Mouse (Mus musculus) heart, embryonic 14.5 days (tissue): ENCODE data around the gene Rbm26. TPM values are rescaled to one million over a fixed set of nuclear protein-coding genes. Genes with fewer than 3 reads are reported as not detected.

Experiments used
- ATAC-seq: fragments of 200-750 bp; cut with Nextera tagmentation; 2 replicates; pipeline ENCODE4 v1.8.0; 2017; ENCODE audit warnings: low read depth, moderate TSS enrichment; ENCODE audit not compliant: insufficient number of reproducible peaks, insufficient read depth, low FRiP score
- H3K27ac ChIP-seq, 2 experiments: fragments of 200-500 bp in 1 of 2; fragments of 300-500 bp in 1 of 2; sonication (generic) in 1 of 2; replicated peaks in 1 of 2; 2 replicates each; pipeline ENCODE4 v1.5.1; 2012 to 2014; ENCODE audit warnings: low read depth in 2 of 2, low read length in 2 of 2, control low read depth in 1 of 2, mild to moderate bottlenecking in 1 of 2, mixed read lengths in 1 of 2; ENCODE audit not compliant: control insufficient read depth in 1 of 2, insufficient read depth in 1 of 2
- H3K27me3 ChIP-seq: fragments of 300-500 bp; sonication (generic); 2 replicates; pipeline ENCODE4 v1.6.1; 2014; ENCODE audit warnings: mild to moderate bottlenecking, low read length, control low read depth; ENCODE audit not compliant: control insufficient read depth, insufficient read depth
- H3K36me3 ChIP-seq: fragments of 300-500 bp; sonication (generic); 2 replicates; pipeline ENCODE4 v1.6.1; 2014; ENCODE audit warnings: mild to moderate bottlenecking, control low read depth, low read length, mixed read lengths; ENCODE audit not compliant: control insufficient read depth, insufficient read depth
- H3K4me1 ChIP-seq, 2 experiments: fragments of 200-500 bp in 1 of 2; fragments of 300-500 bp in 1 of 2; sonication (generic) in 1 of 2; 2 replicates each; pipeline ENCODE4 v1.6.1; 2012 to 2014; ENCODE audit warnings: low read length in 2 of 2, control low read depth in 1 of 2, mixed read lengths in 1 of 2; ENCODE audit not compliant: control insufficient read depth in 2 of 2, insufficient read depth in 2 of 2
- H3K4me2 ChIP-seq: fragments of 300-500 bp; sonication (generic); 2 replicates; pipeline ENCODE4 v1.6.1; 2014; ENCODE audit warnings: mild to moderate bottlenecking, low read length
- H3K4me3 ChIP-seq, 2 experiments: fragments of 200-500 bp in 1 of 2; fragments of 300-500 bp in 1 of 2; sonication (generic) in 1 of 2; 2 replicates each; pipeline ENCODE4 v1.5.1; 2012 to 2014; ENCODE audit warnings: low read length in 2 of 2, mild to moderate bottlenecking in 2 of 2, control low read depth in 1 of 2, low read depth in 1 of 2, moderate library complexity in 1 of 2; ENCODE audit not compliant: control insufficient read depth in 1 of 2, insufficient read depth in 1 of 2
- H3K9ac ChIP-seq: fragments of 300-500 bp; sonication (generic); 2 replicates; pipeline ENCODE4 v1.6.1; 2014; ENCODE audit warnings: mild to moderate bottlenecking, low read length
- H3K9me3 ChIP-seq: fragments of 300-500 bp; sonication (generic); 2 replicates; pipeline ENCODE4 v1.6.1; 2016; ENCODE audit warnings: low read length, control low read depth; ENCODE audit not compliant: control insufficient read depth
- WGBS: fragments of 180-500 bp; shearing (Covaris S2); extraction: QIAGEN DNeasy Blood & Tissue Kit; methylation state at CpG from one replicate; pipeline ENCODE4 v1.1.7; 2014; 5-methylcytosine and 5-hydroxymethylcytosine counted together
- polyA plus RNA-seq: library from polyadenylated mRNA; unstranded; fragments of >200 nt; fragmentation: Nextera tagmentation; extraction: Ambion mirVana; gene quantifications from 2 replicates; pipeline ENCODE4 v1.2.1, GENCODE M21; 2014

The Rbm26 gene
- polyA plus RNA-seq, 1 experiment from 2014 or later, result 25.9 TPM

GRCm38 (mm10) chr14:105085332-105085993, 91.7 kb downstream of the Rbm26 start:
- peak; percentile 61 for ATAC-seq
- no peaks in the 10 kb centered on the region for H3K27me3 ChIP-seq
- WGBS, result 28% methylated on average over 7 of the region's 7 CpGs
- no peak overlapping the region; a peak in 1 of 4 replicates for H3K27ac ChIP-seq
- no peak overlapping the region for H3K9ac ChIP-seq
- no peaks in the 10 kb centered on the region for H3K36me3 ChIP-seq
- H3K4me1 ChIP-seq, result peaks cover 2 to 13% of the 10 kb centered on the region in 2 experiments
- H3K4me3 ChIP-seq, result no peak overlapping the region
- H3K4me2 ChIP-seq, result peak overlapping the region; percentile 23; the same call in 1 of the 2 replicates
- no peaks in the 10 kb centered on the region for H3K9me3 ChIP-seq

- ATAC-seq, result no peak
- no peak overlapping the region for H3K4me3 ChIP-seq
- no peak overlapping the region for H3K27ac ChIP-seq
- H3K9ac ChIP-seq, result no peak overlapping the region
- no peaks in the 10 kb centered on the region for H3K9me3 ChIP-seq
- H3K27me3 ChIP-seq, result no peaks in the 10 kb centered on the region
- WGBS, result 41% methylated on average over 8 of the region's 8 CpGs
- peak overlapping the region; percentile 23; the same call in 1 of the 2 replicates for H3K4me2 ChIP-seq
- peaks cover 2 to 13% of the 10 kb centered on the region in 2 experiments for H3K4me1 ChIP-seq
- H3K36me3 ChIP-seq, result no peaks in the 10 kb centered on the region
Measured at GRCm38 (mm10) chr14:105084757-105085330, 92.3 kb downstream of the Rbm26 start.

- H3K36me3 ChIP-seq, result no peaks in the 10 kb centered on the region
- H3K9me3 ChIP-seq, result no peaks in the 10 kb centered on the region
- WGBS, result 88% methylated on average over 11 of the region's 11 CpGs
- peaks cover 2 to 13% of the 10 kb centered on the region in 2 experiments for H3K4me1 ChIP-seq
- no peak overlapping the region for H3K4me3 ChIP-seq
- ATAC-seq, result no peak
- no peak overlapping the region for H3K9ac ChIP-seq
- no peak overlapping the region for H3K4me2 ChIP-seq
- H3K27me3 ChIP-seq, result no peaks in the 10 kb centered on the region
- H3K27ac ChIP-seq, result no peak overlapping the region
Measured at GRCm38 (mm10) chr14:105084106-105084505, 93.0 kb downstream of the Rbm26 start.

GRCm38 (mm10) chr14:105074776-105075175, 102.4 kb downstream of the Rbm26 start:
- no peak overlapping the region for H3K4me2 ChIP-seq
- no peaks in the 10 kb centered on the region for H3K27me3 ChIP-seq
- WGBS, result 91% methylated on average over 2 of the region's 2 CpGs
- no peaks in the 10 kb centered on the region for H3K4me1 ChIP-seq
- H3K27ac ChIP-seq, result no peak overlapping the region
- H3K4me3 ChIP-seq, result no peak overlapping the region
- ATAC-seq, result no peak
- no peaks in the 10 kb centered on the region for H3K9me3 ChIP-seq
- no peak overlapping the region for H3K9ac ChIP-seq
- no peaks in the 10 kb centered on the region for H3K36me3 ChIP-seq

- Histone ChIP-seq H3K27me3 (no peaks in the 10 kb centered on the region), H3K9me3 (no peaks in the 10 kb centered on the region), H3K4me1 (no peaks in the 10 kb centered on the region), H3K36me3 (no peaks in the 10 kb centered on the region), H3K4me3 (no peak overlapping the region), H3K27ac (no peak overlapping the region), H3K4me2 (no peak overlapping the region), H3K9ac (no peak overlapping the region)
- no peak for ATAC-seq
- WGBS, result 93% methylated on average over 7 of the region's 7 CpGs
Measured at GRCm38 (mm10) chr14:105074376-105074775, 102.8 kb downstream of the Rbm26 start.

GRCm38 (mm10) chr14:105071010-105071509, 106.1 kb downstream of the Rbm26 start:
- H3K4me3 ChIP-seq, result no peak overlapping the region
- H3K4me2 ChIP-seq, result no peak overlapping the region
- no peaks in the 10 kb centered on the region for H3K27me3 ChIP-seq
- no peak for ATAC-seq
- H3K4me1 ChIP-seq, result no peaks in the 10 kb centered on the region
- no peak overlapping the region for H3K9ac ChIP-seq
- H3K27ac ChIP-seq, result no peak overlapping the region
- no peaks in the 10 kb centered on the region for H3K36me3 ChIP-seq
- H3K9me3 ChIP-seq, result no peaks in the 10 kb centered on the region
- WGBS, result 73% methylated on average over 14 of the region's 14 CpGs

- Histone ChIP-seq H3K9me3 (no peaks in the 10 kb centered on the region), H3K4me1 (no peaks in the 10 kb centered on the region), H3K4me3 (no peak overlapping the region), H3K27ac (no peak overlapping the region), H3K4me2 (no peak overlapping the region), H3K9ac (no peak overlapping the region), H3K36me3 (no peaks in the 10 kb centered on the region), H3K27me3 (no peaks in the 10 kb centered on the region)
- WGBS, result 82% methylated on average over 11 of the region's 11 CpGs
- no peak for ATAC-seq
Measured at GRCm38 (mm10) chr14:105070258-105071009, 106.7 kb downstream of the Rbm26 start.
